Mouse (Mus musculus) forebrain, embryonic 16.5 days (tissue): Measurements from ENCODE around the gene Rimkla. TPM values are rescaled to one million over a fixed set of nuclear protein-coding genes. Genes with fewer than 3 reads are reported as not detected.

Experiments
- polyA plus RNA-seq: library from polyadenylated mRNA; unstranded; fragments of >200 nt; fragmentation: Nextera tagmentation; extraction: Ambion mirVana; gene quantifications from 2 replicates; pipeline ENCODE4 v1.2.1, GENCODE M21; 2015

The Rimkla gene
- polyA plus RNA-seq, 1 experiment from 2014 or later = 22.9 TPM

Other genes with a start within 250 kb of the Rimkla start
- gene Cldn19, start 237.2 kb downstream of the Rimkla start, polyA plus RNA-seq = 0.08 and 0.09 TPM in 2 replicates
- 731 and 789 TPM in 2 replicates for gene Ybx1, start 198.0 kb downstream of the Rimkla start, polyA plus RNA-seq
- 60.5 and 63.3 TPM in 2 replicates for gene Ppih, start 172.1 kb downstream of the Rimkla start, polyA plus RNA-seq
- 11.4 and 15.5 TPM in 2 replicates for gene Ccdc30, start 77.1 kb downstream of the Rimkla start, polyA plus RNA-seq
- 16.2 and 16.4 TPM in 2 replicates for gene Ppcs, start 70.2 kb downstream of the Rimkla start, polyA plus RNA-seq
- gene Zmynd12, start 69.8 kb downstream of the Rimkla start, polyA plus RNA-seq = 0.14 and 0.29 TPM in 2 replicates
- gene Foxj3, start 44.4 kb upstream of the Rimkla start, polyA plus RNA-seq = 39.0 and 41.4 TPM in 2 replicates
- gene Frg2f1, start 46.9 kb upstream of the Rimkla start, polyA plus RNA-seq = 5.3 and 8.6 TPM in 2 replicates
- gene Guca2a, start 145.1 kb upstream of the Rimkla start, polyA plus RNA-seq = not detected in 2 replicates
- gene Guca2b, start 166.3 kb upstream of the Rimkla start, polyA plus RNA-seq = not detected in 2 replicates
- 23.1 and 26.4 TPM in 2 replicates for gene Hivep3, start 241.2 kb upstream of the Rimkla start, polyA plus RNA-seq